ENCODE assay signal across 22 mouse cellular contexts in the genomic region with DNA sequence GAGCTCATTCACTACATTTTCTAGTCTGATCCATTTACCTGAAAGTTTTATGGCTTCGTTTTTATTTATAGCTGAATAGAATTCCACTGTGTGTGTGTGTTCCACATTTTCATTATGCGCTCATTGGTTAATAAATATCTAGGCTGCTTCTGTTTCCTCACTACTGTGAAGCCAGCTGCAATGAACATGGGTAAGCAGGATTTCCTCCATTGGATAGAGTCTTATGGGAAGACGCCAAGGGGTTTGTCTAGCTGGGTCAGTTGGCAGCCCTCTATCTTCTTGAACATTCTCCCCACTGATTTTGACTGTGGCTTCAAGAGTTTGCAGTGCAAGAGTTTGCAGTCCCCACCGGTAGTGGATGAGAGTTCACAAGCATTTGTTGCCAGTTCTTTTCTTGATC. TPM values are rescaled to one million over a fixed set of nuclear protein-coding genes. Genes with fewer than 3 reads are reported as not detected.
A peak's percentile ranks its signal among the peaks of the same experiment; 100 is the strongest.
DNase-seq lines count a peak whose midpoint lies in the region; ATAC-seq and TF ChIP-seq lines count a peak whose summit lies in the region.
"Had no signal": no experiment of that assay in that cellular context is flagged by ENCODE, and none has a peak within 500 bp of the region (broad histone marks: within the 10 kb centered on the region; RNA-seq: fewer than 3 reads in every experiment).

No protein-coding gene starts in this region.

- no peaks in the 10 kb centered on the region for H3K27me3 ChIP-seq in heart, embryonic 11.5 days (ENCODE audit: control insufficient read depth, insufficient read depth, low read length)
- H3K27me3 ChIP-seq in Patski: no peaks in the 10 kb centered on the region
- H3K27me3 ChIP-seq in forebrain, embryonic 14.5 days (replicated peaks; ENCODE audit: control insufficient read depth, insufficient read depth, low read length): no peaks in the 10 kb centered on the region
- H3K27me3 ChIP-seq: forebrain, embryonic 13.5 days; hindbrain, embryonic 15.5 days had no signal

- in situ Hi-C loops in Patski (cut with MboI; ENCODE audit: low pct_unique_long_range_greater_than_20kb): no loop called here

- no peak for TF ChIP-seq CTCF in Patski (IDR thresholded peaks at IDR 0.05)

- H3K9me3 ChIP-seq in heart, embryonic 11.5 days (replicated peaks; ENCODE audit: control insufficient read depth, low read length): no peaks in the 10 kb centered on the region
- no peaks in the 10 kb centered on the region for H3K9me3 ChIP-seq in forebrain, embryonic 14.5 days (replicated peaks; ENCODE audit: control insufficient read depth, low read length)
- H3K9me3 ChIP-seq: forebrain, embryonic 13.5 days; hindbrain, embryonic 15.5 days had no signal

- no peak overlapping the region for H3K4me3 ChIP-seq in heart, embryonic 11.5 days (ENCODE audit: low read depth, low read length)
- H3K4me3 ChIP-seq in forebrain, embryonic 14.5 days (ENCODE audit: low read depth, low read length): no peak overlapping the region
- H3K4me3 ChIP-seq: forebrain, embryonic 13.5 days; hindbrain, embryonic 15.5 days had no signal

- CTCF ChIA-PET in Patski (lab: Charles Lee): no interaction called here

- POLR2A ChIA-PET in Patski (lab: Charles Lee): no interaction called here

- no peaks in the 10 kb centered on the region for H3K4me1 ChIP-seq in heart, embryonic 11.5 days (ENCODE audit: control insufficient read depth, insufficient read depth, low read length)
- no peaks in the 10 kb centered on the region for H3K4me1 ChIP-seq in forebrain, embryonic 14.5 days (ENCODE audit: control insufficient read depth, insufficient read depth, low read length)
- H3K4me1 ChIP-seq: forebrain, embryonic 13.5 days; hindbrain, embryonic 15.5 days had no signal

- no peak overlapping the region for H3K27ac ChIP-seq in heart, embryonic 11.5 days (ENCODE audit: low read depth, low read length)
- no peak overlapping the region for H3K27ac ChIP-seq in forebrain, embryonic 14.5 days (ENCODE audit: low read depth, low read length)
- H3K27ac ChIP-seq: forebrain, embryonic 13.5 days; hindbrain, embryonic 15.5 days had no signal

- no peak overlapping the region for H3K4me2 ChIP-seq in heart, embryonic 11.5 days
- no peak overlapping the region for H3K4me2 ChIP-seq in forebrain, embryonic 14.5 days (ENCODE audit: low read length)
- H3K4me2 ChIP-seq: forebrain, embryonic 13.5 days; hindbrain, embryonic 15.5 days; liver, embryonic 11.5 days had no signal

- 81% methylated on average over 4 of the region's 4 CpGs for WGBS in heart, embryonic 11.5 days (ENCODE audit: insufficient replicate concordance)
- WGBS in forebrain, embryonic 14.5 days: 90% methylated on average over 4 of the region's 4 CpGs

- DNase-seq in heart, adult 9 months (ENCODE audit: low spot score in 2 of 2): peak; percentile 60
- peak; percentile 37 for DNase-seq in Patski (ENCODE audit: low read depth, low spot score)
- DNase-seq in heart, postnatal 10 days: peak; percentile 40 to 45
- peak; percentile 43 to 63 for DNase-seq in kidney, postnatal 25 days
- no peak for DNase-seq in forebrain, embryonic 14.5 days (ENCODE audit: low spot score)
- no peak for DNase-seq in gastrocnemius, postnatal 14 days
- DNase-seq: cerebellum, adult 18-20 months; cerebellum, postnatal 36 days; layer of hippocampus, postnatal 36 days; left cerebral cortex, postnatal 4 days; right cerebral cortex, postnatal 14 days; thymus, postnatal 14 days had no signal

- H3K9ac ChIP-seq in heart, embryonic 11.5 days (ENCODE audit: low read depth, low read length): no peak overlapping the region
- H3K9ac ChIP-seq in forebrain, embryonic 14.5 days (ENCODE audit: low read length): no peak overlapping the region
- H3K9ac ChIP-seq: forebrain, embryonic 13.5 days; hindbrain, embryonic 15.5 days had no signal

- H3K36me3 ChIP-seq in heart, embryonic 11.5 days (ENCODE audit: control insufficient read depth, insufficient read depth, low read length): no peaks in the 10 kb centered on the region
- no peaks in the 10 kb centered on the region for H3K36me3 ChIP-seq in forebrain, embryonic 14.5 days (ENCODE audit: control insufficient read depth, insufficient read depth, low read length)
- H3K36me3 ChIP-seq: hindbrain, embryonic 15.5 days had no signal

- no peak for ATAC-seq in heart, embryonic 11.5 days (replicated peaks; ENCODE audit: insufficient number of reproducible peaks, low FRiP score, low TSS enrichment)
- ATAC-seq in Patski: peak; percentile 80
- no peak for ATAC-seq in forebrain, embryonic 14.5 days
- ATAC-seq: forebrain, embryonic 13.5 days had no signal

- intact Hi-C loops in heart, postnatal 10 days (cut with DNase I): no loop called here
- intact Hi-C loops in gastrocnemius, postnatal 14 days (cut with DNase I; ENCODE audit: low total_unique reads): no loop called here

RNA-seq across cellular contexts. Expression of a gene that starts 51.1 kb away (rescaled TPM):
- polyA plus RNA-seq in heart, embryonic 11.5 days (2014; fragmentation: Nextera tagmentation; extraction: Ambion mirVana): 0.27 and 0.40 TPM in 2 replicates
- 33.3 TPM for polyA plus RNA-seq in Patski (2021)
- total RNA-seq in heart, postnatal 10 days (2021): 1 to 10 TPM; 4.8 to 9.4 TPM
- 1.3 and 1.7 TPM in 2 replicates for polyA plus RNA-seq in forebrain, embryonic 14.5 days (2014; fragmentation: Nextera tagmentation; extraction: Ambion mirVana)
- total RNA-seq in gastrocnemius, postnatal 14 days (2021): 10 to 100 TPM; 26.0 to 49.8 TPM

RNA-seq across cellular contexts. Expression of a gene that starts 51.5 kb away (rescaled TPM):
- polyA plus RNA-seq in heart, embryonic 11.5 days (2014; fragmentation: Nextera tagmentation; extraction: Ambion mirVana): not detected in 2 replicates
- 1.3 TPM for polyA plus RNA-seq in Patski (2021)
- total RNA-seq in heart, postnatal 10 days (2021): not detected
- not detected in 2 replicates for polyA plus RNA-seq in forebrain, embryonic 14.5 days (2014; fragmentation: Nextera tagmentation; extraction: Ambion mirVana)
- not detected for total RNA-seq in gastrocnemius, postnatal 14 days (2021)
- total RNA-seq: gastrocnemius, postnatal 4 days; heart, postnatal 14 days; layer of hippocampus, postnatal 36 days; left cerebral cortex, postnatal 4 days; midbrain, postnatal 0 days had no signal
- polyA plus RNA-seq: forebrain, embryonic 13.5 days; hindbrain, embryonic 15.5 days; large intestine, adult 2 months; liver, embryonic 11.5 days; lung, embryonic 16.5 days; midbrain, postnatal 0 days; neural tube, embryonic 11.5 days had no signal

Comparison
In these comparisons a context has a peak if more than half of its experiments do, and no peak if none do; other contexts are left out.
1. DNase-seq: peak in heart, adult 9 months (2 of 2), Patski (single experiment), heart, postnatal 10 days (2 of 2) and kidney, postnatal 25 days (2 of 2); none in forebrain, embryonic 14.5 days (single experiment) and gastrocnemius, postnatal 14 days (single experiment).
2. RNA of a gene that starts 51.1 kb away (polyA plus RNA-seq): 33.3 TPM in Patski (single experiment); 1.3 to 1.7 TPM in forebrain, embryonic 14.5 days and 0.27 to 0.40 TPM in heart, embryonic 11.5 days; every median in the first group is over 10 times any median in the second.